Mouse (Mus musculus) small intestine, adult 2 months (tissue): ENCODE measurements around the gene Psmd6.

ENCODE experiments used
- CTCF ChIP-seq: fragments of 200-500 bp; IDR thresholded peaks from 2 replicates; pipeline ENCODE4 v1.5.1; 2012; ENCODE audit warnings: low read depth, mild to moderate bottlenecking, control low read depth, inconsistent platforms, low read length, moderate library complexity, mixed read lengths; ENCODE audit not compliant: insufficient replicate concordance, insufficient read length; ENCODE audit errors: extremely low read depth
- POLR2A ChIP-seq: fragments of 200-500 bp; IDR thresholded peaks from 2 replicates; pipeline ENCODE4 v1.6.1; 2012; ENCODE audit warnings: low read depth, mild to moderate bottlenecking, control low read depth, inconsistent platforms, low read length, moderate library complexity

GRCm38 (mm10) chr14:14067648-14068472 is 52.9 kb downstream of the Psmd6 start:
- TF ChIP-seq CTCF (no peak), POLR2A (peak; percentile 38; the same call in 1 of the 2 replicates)
